Mouse (Mus musculus): Measurements from ENCODE around the gene Nek2. TPM values are rescaled to one million over a fixed set of nuclear protein-coding genes. Genes with fewer than 3 reads are reported as not detected.

Gene Nek2
- polyA plus RNA-seq, 1 experiment from 2014 or later, result 40.5 TPM

GRCm38 (mm10) chr1:191802093-191802819, 19.0 kb upstream of the Nek2 start:
- 66% methylated on average over 9 of the region's 9 CpGs for WGBS

DNA sequence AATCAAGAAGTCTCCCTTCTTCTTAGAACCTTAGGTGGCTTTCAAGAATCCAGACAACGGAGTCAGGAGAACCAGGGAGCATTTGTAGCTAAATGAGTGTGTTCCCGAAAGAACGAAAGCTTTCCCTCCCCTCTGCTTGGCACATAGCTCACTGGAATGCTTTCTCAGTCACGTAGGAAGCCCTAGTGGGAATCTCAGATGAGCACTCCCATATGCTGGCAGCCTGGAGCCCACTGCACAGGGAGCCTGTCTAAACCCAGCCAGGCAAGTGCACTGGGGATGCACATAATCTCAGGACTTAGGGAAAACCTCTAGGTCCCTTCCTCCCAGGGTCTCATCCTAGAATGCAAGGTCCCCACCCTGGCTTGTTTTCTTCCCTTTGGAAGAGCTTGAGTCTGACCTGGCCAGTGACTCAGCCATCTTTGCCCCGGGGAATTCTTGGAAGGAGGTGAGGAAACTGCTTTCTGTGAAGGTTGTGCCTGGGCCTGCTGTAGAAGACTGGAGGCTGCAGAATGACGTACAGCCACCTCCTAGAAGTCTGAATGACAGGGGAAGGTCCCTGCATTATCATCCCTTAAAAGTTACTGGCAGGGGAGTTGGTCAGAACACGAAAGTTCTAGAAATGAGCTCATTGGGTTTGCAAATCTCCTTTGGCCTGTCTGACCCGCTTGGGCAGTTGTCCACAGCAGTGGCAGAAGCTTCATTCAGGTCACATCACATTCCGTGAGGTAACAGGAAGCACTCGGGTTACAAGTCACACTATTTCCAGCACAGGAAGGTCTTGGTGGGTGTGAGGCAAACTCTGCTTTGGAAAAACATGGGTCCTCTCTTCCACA, 18.2 kb upstream of the Nek2 start:
- 63% methylated on average over 10 of the region's 10 CpGs for WGBS
- H3K4me2 ChIP-seq (replicated peaks), result no peak overlapping the region
- ATAC-seq (ENCODE audit: insufficient number of reproducible peaks, insufficient read depth, low FRiP score, low TSS enrichment), result no peak
- H3K4me1 ChIP-seq, result no peaks in the 10 kb centered on the region
- no peaks in the 10 kb centered on the region for H3K9me3 ChIP-seq
- H3K36me3 ChIP-seq, result no peaks in the 10 kb centered on the region
- no peak overlapping the region for H3K9ac ChIP-seq
- no peak overlapping the region for H3K27ac ChIP-seq
- no peaks in the 10 kb centered on the region for H3K27me3 ChIP-seq
- no peak overlapping the region for H3K4me3 ChIP-seq

More at GRCm38 (mm10) chr1:191802093-191802819, 19.0 kb upstream of the Nek2 start:
- ATAC-seq (ENCODE audit: insufficient number of reproducible peaks, insufficient read depth, low FRiP score, low TSS enrichment), result no peak
- Histone ChIP-seq H3K4me2 (replicated peaks) (no peak overlapping the region), H3K4me1 (no peaks in the 10 kb centered on the region), H3K27ac (no peak overlapping the region), H3K4me3 (no peak overlapping the region), H3K9me3 (no peaks in the 10 kb centered on the region), H3K9ac (no peak overlapping the region), H3K27me3 (no peaks in the 10 kb centered on the region), H3K36me3 (no peaks in the 10 kb centered on the region)

DNA sequence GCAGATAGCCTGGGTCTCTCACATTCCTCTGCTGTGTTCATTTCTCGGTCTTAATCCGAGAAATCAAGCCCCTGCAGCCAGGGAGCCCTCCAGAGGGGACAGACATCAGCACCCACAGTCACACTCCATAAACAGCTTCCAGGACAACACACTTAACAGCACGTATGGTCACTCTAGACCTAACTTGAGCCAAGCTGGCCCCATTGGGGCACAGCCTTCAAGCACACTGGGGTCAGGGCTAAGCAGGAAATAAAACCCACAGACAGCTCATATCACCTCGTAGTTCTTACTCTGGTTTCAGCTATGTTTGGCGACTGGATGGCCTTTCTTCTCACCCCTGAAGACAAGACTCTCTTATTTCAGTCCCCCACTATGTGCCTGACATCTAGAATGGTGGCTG, 16.5 kb upstream of the Nek2 start:
- Histone ChIP-seq H3K9me3 (no peaks in the 10 kb centered on the region), H3K27ac (no peak overlapping the region), H3K4me3 (no peak overlapping the region), H3K4me2 (replicated peaks) (no peak overlapping the region), H3K36me3 (no peaks in the 10 kb centered on the region), H3K27me3 (no peaks in the 10 kb centered on the region), H3K9ac (no peak overlapping the region), H3K4me1 (no peaks in the 10 kb centered on the region)
- no peak for ATAC-seq (ENCODE audit: insufficient number of reproducible peaks, insufficient read depth, low FRiP score, low TSS enrichment)
- WGBS, result 47% methylated on average over 5 of the region's 5 CpGs

- Histone ChIP-seq H3K9me3 (no peaks in the 10 kb centered on the region), H3K9ac (no peak overlapping the region), H3K27ac (no peak overlapping the region), H3K4me1 (no peaks in the 10 kb centered on the region), H3K4me2 (replicated peaks) (no peak overlapping the region), H3K27me3 (no peaks in the 10 kb centered on the region), H3K36me3 (no peaks in the 10 kb centered on the region), H3K4me3 (no peak overlapping the region)
- ATAC-seq (ENCODE audit: insufficient number of reproducible peaks, insufficient read depth, low FRiP score, low TSS enrichment), result no peak
- 77% methylated on average over 6 of the region's 6 CpGs for WGBS
Measured at GRCm38 (mm10) chr1:191805788-191806187, 15.5 kb upstream of the Nek2 start.

- no peak for ATAC-seq (ENCODE audit: insufficient number of reproducible peaks, insufficient read depth, low FRiP score, low TSS enrichment)
- no peak overlapping the region for H3K4me2 ChIP-seq (replicated peaks)
- no peaks in the 10 kb centered on the region for H3K27me3 ChIP-seq
- no peak overlapping the region for H3K27ac ChIP-seq
- no peaks in the 10 kb centered on the region for H3K36me3 ChIP-seq
- H3K9ac ChIP-seq, result no peak overlapping the region
- no peaks in the 10 kb centered on the region for H3K4me1 ChIP-seq
- no peaks in the 10 kb centered on the region for H3K9me3 ChIP-seq
- H3K4me3 ChIP-seq, result no peak overlapping the region
- WGBS, result 91% methylated on average over 4 of the region's 4 CpGs
Measured at GRCm38 (mm10) chr1:191806740-191807139, 14.5 kb upstream of the Nek2 start.

- Histone ChIP-seq H3K9me3 (no peaks in the 10 kb centered on the region), H3K4me3 (no peak overlapping the region), H3K4me2 (replicated peaks) (no peak overlapping the region), H3K4me1 (no peaks in the 10 kb centered on the region), H3K27ac (no peak overlapping the region), H3K9ac (no peak overlapping the region), H3K27me3 (no peaks in the 10 kb centered on the region), H3K36me3 (no peaks in the 10 kb centered on the region)
- no peak for ATAC-seq (ENCODE audit: insufficient number of reproducible peaks, insufficient read depth, low FRiP score, low TSS enrichment)
- WGBS, result 90% methylated on average over 7 of the region's 7 CpGs
Measured at GRCm38 (mm10) chr1:191807979-191808378, 13.3 kb upstream of the Nek2 start.

GRCm38 (mm10) chr1:191808688-191809223, 12.5 kb upstream of the Nek2 start:
- no peaks in the 10 kb centered on the region for H3K9me3 ChIP-seq
- H3K9ac ChIP-seq, result no peak overlapping the region
- no peak overlapping the region for H3K27ac ChIP-seq
- no peaks in the 10 kb centered on the region for H3K4me1 ChIP-seq
- H3K4me3 ChIP-seq, result no peak overlapping the region
- no peaks in the 10 kb centered on the region for H3K27me3 ChIP-seq
- WGBS, result 83% methylated on average over 12 of the region's 12 CpGs
- ATAC-seq (ENCODE audit: insufficient number of reproducible peaks, insufficient read depth, low FRiP score, low TSS enrichment), result no peak
- no peak overlapping the region for H3K4me2 ChIP-seq (replicated peaks)
- H3K36me3 ChIP-seq, result no peaks in the 10 kb centered on the region

GRCm38 (mm10) chr1:191811774-191812173, 9.5 kb upstream of the Nek2 start:
- 89% methylated on average over 12 of the region's 12 CpGs for WGBS
- no peaks in the 10 kb centered on the region for H3K36me3 ChIP-seq
- H3K4me1 ChIP-seq, result no peaks in the 10 kb centered on the region
- H3K27ac ChIP-seq, result no peak overlapping the region
- H3K4me3 ChIP-seq, result no peak overlapping the region
- H3K9me3 ChIP-seq, result no peaks in the 10 kb centered on the region
- H3K4me2 ChIP-seq (replicated peaks), result no peak overlapping the region
- no peak overlapping the region for H3K9ac ChIP-seq
- no peaks in the 10 kb centered on the region for H3K27me3 ChIP-seq
- no peak for ATAC-seq (ENCODE audit: insufficient number of reproducible peaks, insufficient read depth, low FRiP score, low TSS enrichment)

- H3K27ac ChIP-seq, result no peak overlapping the region
- ATAC-seq (ENCODE audit: insufficient number of reproducible peaks, insufficient read depth, low FRiP score, low TSS enrichment), result no peak
- no peaks in the 10 kb centered on the region for H3K36me3 ChIP-seq
- no peaks in the 10 kb centered on the region for H3K9me3 ChIP-seq
- no peaks in the 10 kb centered on the region for H3K27me3 ChIP-seq
- WGBS, result 83% methylated on average over 13 of the region's 13 CpGs
- H3K9ac ChIP-seq, result no peak overlapping the region
- no peak overlapping the region for H3K4me2 ChIP-seq (replicated peaks)
- H3K4me3 ChIP-seq, result no peak overlapping the region
- no peaks in the 10 kb centered on the region for H3K4me1 ChIP-seq
Measured at GRCm38 (mm10) chr1:191812949-191813691, 8.1 kb upstream of the Nek2 start.

DNA sequence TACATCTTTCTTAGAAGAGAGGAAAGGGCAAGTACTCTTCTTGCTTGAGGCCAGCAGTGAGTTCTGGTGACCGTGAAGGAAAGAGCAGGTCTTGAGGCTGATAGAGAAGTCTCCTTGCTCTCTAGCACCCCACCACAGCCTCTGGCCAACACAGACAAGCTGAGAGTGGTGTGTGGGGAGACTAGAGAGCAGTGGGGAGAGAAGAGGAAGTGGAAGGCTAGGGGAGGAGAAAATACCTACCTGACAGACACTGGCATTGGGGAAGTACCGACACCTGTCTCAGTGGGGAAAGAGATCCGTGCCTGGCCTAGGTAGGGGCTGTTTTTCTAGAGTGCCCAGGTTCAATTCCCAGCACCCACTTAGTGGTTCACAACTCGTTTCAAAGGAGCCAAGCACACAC, 7.0 kb upstream of the Nek2 start:
- Histone ChIP-seq H3K27me3 (no peaks in the 10 kb centered on the region), H3K4me3 (no peak overlapping the region), H3K9me3 (no peaks in the 10 kb centered on the region), H3K36me3 (no peaks in the 10 kb centered on the region), H3K27ac (no peak overlapping the region), H3K4me2 (replicated peaks) (no peak overlapping the region), H3K9ac (no peak overlapping the region), H3K4me1 (no peaks in the 10 kb centered on the region)
- 84% methylated on average over 4 of the region's 4 CpGs for WGBS
- ATAC-seq (ENCODE audit: insufficient number of reproducible peaks, insufficient read depth, low FRiP score, low TSS enrichment), result no peak

- no peaks in the 10 kb centered on the region for H3K27me3 ChIP-seq
- H3K36me3 ChIP-seq, result no peaks in the 10 kb centered on the region
- H3K9ac ChIP-seq, result no peak overlapping the region
- no peaks in the 10 kb centered on the region for H3K9me3 ChIP-seq
- WGBS, result 31% methylated on average over 5 of the region's 5 CpGs
- H3K27ac ChIP-seq, result no peak overlapping the region
- no peak overlapping the region for H3K4me3 ChIP-seq
- no peaks in the 10 kb centered on the region for H3K4me1 ChIP-seq
- ATAC-seq (ENCODE audit: insufficient number of reproducible peaks, insufficient read depth, low FRiP score, low TSS enrichment), result no peak
- H3K4me2 ChIP-seq (replicated peaks), result no peak overlapping the region
Measured at GRCm38 (mm10) chr1:191814935-191815334, 6.3 kb upstream of the Nek2 start.

Measured in embryonic facial prominence, embryonic 12.5 days (tissue).